Mouse (Mus musculus) frontal cortex, postnatal 25 days (tissue): ENCODE data around the gene Brinp3.

Experiments
- DNase-seq, 2 experiments: peaks; one replicate each; pipeline ENCODE4 v3.0.0; 2022; ENCODE audit warnings: low spot score in 2 of 2

Gene Brinp3

GRCm38 (mm10) chr1:146792826-146793225 is 298.3 kb downstream of the Brinp3 start:
- no peak for DNase-seq

GRCm38 (mm10) chr1:146799986-146800553 is 305.5 kb downstream of the Brinp3 start:
- DNase-seq, result no peak

- DNase-seq, result no peak
Observed at GRCm38 (mm10) chr1:146801821-146802220, 307.3 kb downstream of the Brinp3 start.

- DNase-seq, result no peak
Observed at GRCm38 (mm10) chr1:146807765-146808164, 313.2 kb downstream of the Brinp3 start.

GRCm38 (mm10) chr1:146833888-146834287 is 339.3 kb downstream of the Brinp3 start:
- DNase-seq, result no peak

- DNase-seq, result no peak
Observed at GRCm38 (mm10) chr1:146844087-146844486, 349.5 kb downstream of the Brinp3 start.

- DNase-seq, result no peak
Observed at GRCm38 (mm10) chr1:146848892-146849291, 354.3 kb downstream of the Brinp3 start.

GRCm38 (mm10) chr1:146850147-146850546 is 355.6 kb downstream of the Brinp3 start:
- DNase-seq, result no peak

- DNase-seq, result no peak
Observed at GRCm38 (mm10) chr1:146898636-146899035, 404.1 kb downstream of the Brinp3 start.

GRCm38 (mm10) chr1:146901691-146902090 is 407.1 kb downstream of the Brinp3 start:
- DNase-seq, result no peak

- DNase-seq, result no peak
Observed at GRCm38 (mm10) chr1:146939463-146940389, 445.2 kb downstream of the Brinp3 start.
